Mouse (Mus musculus): Measurements from ENCODE around the gene Arid1a. TPM values are rescaled to one million over a fixed set of nuclear protein-coding genes. Genes with fewer than 3 reads are reported as not detected.

Gene Arid1a
- total and polyA plus RNA-seq, 3 experiments = 22.2 to 224 (median 205) TPM

DNA sequence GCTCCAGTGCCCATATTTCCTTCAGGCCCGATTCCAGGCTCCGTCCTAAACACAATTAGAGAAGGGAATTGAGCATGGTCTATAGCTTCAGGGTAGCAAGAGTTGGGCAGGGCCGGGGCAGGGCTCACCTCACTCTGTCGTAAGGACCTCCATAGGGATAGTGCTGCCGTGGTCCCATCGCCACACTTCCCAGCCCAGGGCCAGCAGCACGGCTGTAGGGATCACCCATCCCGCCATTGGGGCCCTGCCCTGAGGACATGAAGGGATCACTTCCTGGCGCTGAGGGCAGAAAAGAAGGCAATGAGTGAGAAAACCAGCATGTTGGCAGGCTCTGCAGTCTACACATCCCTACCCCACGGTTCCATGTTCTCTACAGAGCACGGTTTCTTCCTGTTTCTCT is 70.1 kb downstream of the Arid1a start:
- H3K4me1 ChIP-seq (ENCODE audit: insufficient read depth, low read depth, low read length) = peaks cover 78% of the 10 kb centered on the region
- no peaks in the 10 kb centered on the region for H3K9me3 ChIP-seq (replicated peaks)
- no peaks in the 10 kb centered on the region; the same call in 1 of the 2 replicates for H3K27me3 ChIP-seq (ENCODE audit: insufficient read depth, low read length)
- no peak for TF ChIP-seq GATA1 (IDR thresholded peaks at IDR 0.05; ENCODE audit: borderline replicate concordance, low read length)
- DNase-seq (ENCODE audit: low spot score) (no peak), ATAC-seq (ENCODE audit: extremely low read depth, insufficient number of reproducible peaks, low FRiP score, poor library complexity, severe bottlenecking) (no peak)
- peaks cover 100% of the 10 kb centered on the region for H3K36me3 ChIP-seq (replicated peaks)
- H3K4me3 ChIP-seq (ENCODE audit: low read depth, low read length) = no peak overlapping the region

- DNase-seq (ENCODE audit: low spot score) = no peak
- H3K4me1 ChIP-seq (ENCODE audit: insufficient read depth, low read depth, low read length) = peaks cover 89% of the 10 kb centered on the region
- no peaks in the 10 kb centered on the region; the same call in 1 of the 2 replicates for H3K27me3 ChIP-seq (ENCODE audit: insufficient read depth, low read length)
- no peaks in the 10 kb centered on the region for H3K9me3 ChIP-seq (replicated peaks)
- no peak for TF ChIP-seq TAL1 (conservative IDR thresholded peaks at IDR 0.05; ENCODE audit: low read depth, low read length)
- no peak for TF ChIP-seq POLR2AphosphoS5 (IDR thresholded peaks at IDR 0.05; ENCODE audit: insufficient replicate concordance, low read depth, low read length)
- no peak for TF ChIP-seq CTCF (IDR thresholded peaks at IDR 0.05; ENCODE audit: low read depth, low read length)
- no peak for TF ChIP-seq GATA2 (IDR thresholded peaks at IDR 0.05; ENCODE audit: borderline replicate concordance, low read depth, low read length)
- no peak for TF ChIP-seq GATA1 (IDR thresholded peaks at IDR 0.05; ENCODE audit: borderline replicate concordance, low read length)
- no peak for ATAC-seq (ENCODE audit: extremely low read depth, insufficient number of reproducible peaks, low FRiP score, poor library complexity, severe bottlenecking)
- peaks cover 76% of the 10 kb centered on the region for H3K36me3 ChIP-seq (replicated peaks)
- H3K4me3 ChIP-seq (ENCODE audit: low read depth, low read length) = 0 out of 2 replicates have a peak overlapping the region, but pooled peaks have one; percentile 18
Measured at GRCm38 (mm10) chr4:133680206-133680786, 76.3 kb downstream of the Arid1a start.

DNA sequence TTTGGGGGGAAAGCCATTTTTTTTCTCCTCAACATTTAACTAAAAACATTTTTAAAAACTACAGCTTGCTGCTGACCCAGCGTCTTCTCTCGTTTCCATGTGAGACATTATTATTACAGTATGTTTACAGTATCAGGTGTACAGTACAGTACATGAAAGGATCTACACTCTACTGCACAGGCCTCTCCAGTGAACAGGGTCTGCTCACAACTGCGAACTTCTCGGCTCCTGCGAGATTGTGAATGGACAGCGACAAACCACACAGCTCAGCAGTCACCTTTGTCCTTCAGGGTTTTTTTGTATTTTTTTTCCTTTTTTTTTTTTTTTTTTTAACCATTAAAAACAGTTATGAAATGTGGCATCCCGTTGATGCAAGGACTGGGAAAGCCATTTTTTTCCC is 76.9 kb downstream of the Arid1a start:
- Histone ChIP-seq H3K36me3 (replicated peaks) (peaks cover 70% of the 10 kb centered on the region), H3K4me1 (ENCODE audit: insufficient read depth, low read depth, low read length) (peaks cover 89% of the 10 kb centered on the region)

DNA sequence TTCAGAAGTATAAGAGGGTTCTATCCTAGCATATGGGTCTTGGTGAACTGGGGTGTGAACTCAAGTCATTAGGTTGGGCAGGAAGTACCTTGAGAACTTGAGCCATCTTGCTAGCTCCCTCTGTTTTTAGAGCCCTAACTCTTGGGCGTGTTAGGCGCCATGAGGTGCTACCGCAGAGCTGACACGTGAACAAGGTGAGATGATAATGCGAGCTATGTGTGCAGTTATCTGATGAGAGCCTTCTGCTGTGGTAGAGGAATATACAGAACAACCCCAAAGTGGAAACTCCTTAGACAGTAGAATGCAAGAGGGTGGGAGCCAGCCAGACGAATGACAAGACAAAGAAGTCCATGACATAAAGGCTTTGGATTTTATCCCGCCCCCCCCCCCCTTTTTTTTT is 79.3 kb downstream of the Arid1a start:
- H3K9me3 ChIP-seq (replicated peaks) = no peaks in the 10 kb centered on the region
- no peak overlapping the region for H3K4me3 ChIP-seq (ENCODE audit: low read depth, low read length)
- peaks cover 47% of the 10 kb centered on the region for H3K36me3 ChIP-seq (replicated peaks)
- ATAC-seq (ENCODE audit: extremely low read depth, insufficient number of reproducible peaks, low FRiP score, poor library complexity, severe bottlenecking) (no peak), DNase-seq (ENCODE audit: low spot score) (no peak)
- no peaks in the 10 kb centered on the region for H3K27me3 ChIP-seq (ENCODE audit: insufficient read depth, low read length)
- H3K4me1 ChIP-seq (ENCODE audit: insufficient read depth, low read depth, low read length) = peaks cover 85% of the 10 kb centered on the region
- TF ChIP-seq POLR2AphosphoS5 (IDR thresholded peaks at IDR 0.05; ENCODE audit: insufficient replicate concordance, low read depth, low read length) (no peak), TAL1 (conservative IDR thresholded peaks at IDR 0.05; ENCODE audit: low read depth, low read length) (no peak), GATA1 (IDR thresholded peaks at IDR 0.05; ENCODE audit: borderline replicate concordance, low read length) (no peak), GATA2 (IDR thresholded peaks at IDR 0.05; ENCODE audit: borderline replicate concordance, low read depth, low read length) (no peak), CTCF (IDR thresholded peaks at IDR 0.05; ENCODE audit: low read depth, low read length) (no peak)

More for the DNA sequence above, 76.9 kb downstream of the Arid1a start:
- ATAC-seq (ENCODE audit: extremely low read depth, insufficient number of reproducible peaks, low FRiP score, poor library complexity, severe bottlenecking) = no peak
- DNase-seq (ENCODE audit: low spot score) = no peak
- Histone ChIP-seq H3K4me3 (ENCODE audit: low read depth, low read length) (no peak overlapping the region), H3K27me3 (ENCODE audit: insufficient read depth, low read length) (no peaks in the 10 kb centered on the region), H3K9me3 (replicated peaks) (no peaks in the 10 kb centered on the region)
- TF ChIP-seq TAL1 (conservative IDR thresholded peaks at IDR 0.05; ENCODE audit: low read depth, low read length) (no peak), GATA2 (IDR thresholded peaks at IDR 0.05; ENCODE audit: borderline replicate concordance, low read depth, low read length) (no peak), CTCF (IDR thresholded peaks at IDR 0.05; ENCODE audit: low read depth, low read length) (no peak), GATA1 (IDR thresholded peaks at IDR 0.05; ENCODE audit: borderline replicate concordance, low read length) (no peak), POLR2AphosphoS5 (IDR thresholded peaks at IDR 0.05; ENCODE audit: insufficient replicate concordance, low read depth, low read length) (no peak)

DNA sequence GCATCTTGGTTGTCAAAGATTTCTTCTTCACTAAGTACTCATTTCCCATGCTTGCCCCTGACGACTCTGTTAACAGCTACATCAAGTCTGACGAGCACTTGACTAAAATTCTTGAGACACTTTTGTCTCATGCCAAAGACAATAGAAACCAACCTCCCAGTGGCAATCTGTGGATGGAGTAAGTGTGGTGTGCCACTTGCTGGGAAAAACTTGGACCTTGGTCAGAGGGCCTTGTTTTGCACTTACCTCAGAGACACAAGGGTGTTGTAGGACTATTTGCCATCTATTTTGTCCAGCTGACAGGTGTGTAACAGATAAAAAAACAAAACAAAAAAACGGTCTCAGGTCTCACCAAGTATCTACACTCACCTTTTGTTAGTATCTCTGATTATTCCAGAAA is 80.4 kb downstream of the Arid1a start:
- Histone ChIP-seq H3K27me3 (ENCODE audit: insufficient read depth, low read length) (no peaks in the 10 kb centered on the region), H3K4me1 (ENCODE audit: insufficient read depth, low read depth, low read length) (peaks cover 84% of the 10 kb centered on the region), H3K4me3 (ENCODE audit: low read depth, low read length) (no peak overlapping the region; the same call in 1 of the 2 replicates), H3K9me3 (replicated peaks) (no peaks in the 10 kb centered on the region), H3K36me3 (replicated peaks) (peaks cover 36% of the 10 kb centered on the region)
- ATAC-seq (ENCODE audit: extremely low read depth, insufficient number of reproducible peaks, low FRiP score, poor library complexity, severe bottlenecking) (no peak), DNase-seq (ENCODE audit: low spot score) (no peak)
- TF ChIP-seq POLR2AphosphoS5 (IDR thresholded peaks at IDR 0.05; ENCODE audit: insufficient replicate concordance, low read depth, low read length) (no peak), CTCF (IDR thresholded peaks at IDR 0.05; ENCODE audit: low read depth, low read length) (no peak), TAL1 (conservative IDR thresholded peaks at IDR 0.05; ENCODE audit: low read depth, low read length) (no peak), GATA2 (IDR thresholded peaks at IDR 0.05; ENCODE audit: borderline replicate concordance, low read depth, low read length) (no peak), GATA1 (IDR thresholded peaks at IDR 0.05; ENCODE audit: borderline replicate concordance, low read length) (no peak)

DNA sequence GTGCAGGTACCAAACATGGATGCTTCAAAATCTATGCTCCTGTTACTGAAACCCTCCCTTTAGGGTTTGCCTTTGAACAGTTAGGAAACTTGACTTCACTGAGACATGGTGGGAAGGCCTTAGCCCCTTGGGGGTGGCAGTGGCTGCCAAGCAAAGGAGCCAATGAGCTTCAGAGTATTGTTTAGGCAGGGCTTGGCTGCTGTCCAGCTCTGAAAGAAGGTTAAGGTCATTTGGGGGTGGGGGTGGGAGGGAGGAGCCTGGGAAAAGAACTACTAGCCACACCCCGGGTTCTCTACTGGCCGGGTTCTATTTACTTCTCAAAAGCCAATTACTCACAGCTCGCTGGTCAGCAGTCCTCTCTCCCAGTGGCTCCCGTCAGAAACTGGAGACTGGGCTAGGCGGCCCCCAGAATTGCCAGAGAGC is 81.0 kb downstream of the Arid1a start:
- peak; percentile 45 for DNase-seq (ENCODE audit: low spot score)
- ATAC-seq (ENCODE audit: extremely low read depth, insufficient number of reproducible peaks, low FRiP score, poor library complexity, severe bottlenecking) = peak; percentile 30; the same call in 1 of the 2 replicates
- no peak for TF ChIP-seq POLR2AphosphoS5 (IDR thresholded peaks at IDR 0.05; ENCODE audit: insufficient replicate concordance, low read depth, low read length)
- no peak for TF ChIP-seq CTCF (IDR thresholded peaks at IDR 0.05; ENCODE audit: low read depth, low read length)
- TF ChIP-seq GATA1 (IDR thresholded peaks at IDR 0.05; ENCODE audit: borderline replicate concordance, low read length) = no peak
- TF ChIP-seq GATA2 (IDR thresholded peaks at IDR 0.05; ENCODE audit: borderline replicate concordance, low read depth, low read length) = no peak
- no peak for TF ChIP-seq TAL1 (conservative IDR thresholded peaks at IDR 0.05; ENCODE audit: low read depth, low read length)
- H3K4me1 ChIP-seq (ENCODE audit: insufficient read depth, low read depth, low read length) = peaks cover 82% of the 10 kb centered on the region
- H3K36me3 ChIP-seq (replicated peaks) = peaks cover 30% of the 10 kb centered on the region
- no peaks in the 10 kb centered on the region for H3K9me3 ChIP-seq (replicated peaks)
- H3K4me3 ChIP-seq (ENCODE audit: low read depth, low read length) = peak overlapping the region; percentile 5; the same call in 1 of the 2 replicates
- H3K27me3 ChIP-seq (ENCODE audit: insufficient read depth, low read length) = no peaks in the 10 kb centered on the region
